Mouse (Mus musculus) erythroid progenitor cell, adult 5-6 weeks (primary cell): Measurements from ENCODE around the gene Olfr449. TPM values are rescaled to one million over a fixed set of nuclear protein-coding genes. Genes with fewer than 3 reads are reported as not detected.

Experiments used
- ATAC-seq: replicated peaks from 2 replicates; pipeline ENCODE4 v1.8.0; 2016; ENCODE audit warnings: moderate number of reproducible peaks, mild to moderate bottlenecking, moderate TSS enrichment, inconsistent platforms; ENCODE audit not compliant: poor library complexity, low FRiP score, severe bottlenecking
- total RNA-seq, 2 experiments: library from RNA; stranded (forward) in 1 of 2; stranded (reverse) in 1 of 2; fragments of 150-400 nt in 1 of 2; fragments of 186-747, 209-891 nt in 1 of 2; gene quantifications; 2 replicates each; pipeline versions ENCODE4 v1.2.3 to v1.2.4; 2015 to 2017; ENCODE audit warnings: low replicate concordance in 2 of 2

Olfr449 gene
- total RNA-seq (2015; ENCODE audit: low replicate concordance) (not detected in 2 replicates), total RNA-seq (2017; ENCODE audit: low replicate concordance) (not detected in 2 replicates)

- ATAC-seq, result no peak
Observed at GRCm38 (mm10) chr6:42834084-42834483, at the start of gene Olfr449. TSS of gene Olfr449 (plus strand) at chr6:42834384.

- no peak for ATAC-seq
Observed at GRCm38 (mm10) chr6:42784793-42785192, 49.4 kb upstream of the Olfr449 start, which contains the start of gene Olfr452. TSS of gene Olfr452 (plus strand) at chr6:42785093.

- ATAC-seq, result no peak
Observed at GRCm38 (mm10) chr6:42790247-42790948, 43.8 kb upstream of the Olfr449 start.

GRCm38 (mm10) chr6:42790949-42791556 is 43.1 kb upstream of the Olfr449 start:
- no peak for ATAC-seq

GRCm38 (mm10) chr6:42794982-42795381 is 39.2 kb upstream of the Olfr449 start:
- no peak for ATAC-seq

- no peak for ATAC-seq
Observed at GRCm38 (mm10) chr6:42811639-42812038, 22.5 kb upstream of the Olfr449 start, which contains the start of gene Olfr450. TSS of gene Olfr450 (plus strand) at chr6:42811939.

- 0 out of 2 replicates have a peak, but pooled peaks have one; percentile 46 for ATAC-seq
Observed at GRCm38 (mm10) chr6:42860222-42860819, 26.1 kb downstream of the Olfr449 start.

- ATAC-seq, result no peak
Observed at GRCm38 (mm10) chr6:42869695-42870094, 35.5 kb downstream of the Olfr449 start.

GRCm38 (mm10) chr6:42876323-42876722 is 42.1 kb downstream of the Olfr449 start:
- ATAC-seq, result no peak

Other genes starting within 250 kb of the Olfr449 start
- not detected in 2 replicates for gene Tcaf3, start 236.7 kb upstream of the Olfr449 start, total RNA-seq (2015; ENCODE audit: low replicate concordance)
- not detected in 2 replicates for gene Tcaf3, start 236.7 kb upstream of the Olfr449 start, total RNA-seq (2017; ENCODE audit: low replicate concordance)
- gene Tcaf2, start 189.1 kb upstream of the Olfr449 start, total RNA-seq (2015; ENCODE audit: low replicate concordance), result not detected in 2 replicates
- gene Tcaf2, start 189.1 kb upstream of the Olfr449 start, total RNA-seq (2017; ENCODE audit: low replicate concordance), result not detected in 2 replicates
- not detected in 2 replicates for gene Tcaf1, start 124.3 kb upstream of the Olfr449 start, total RNA-seq (2015; ENCODE audit: low replicate concordance)
- not detected in 2 replicates for gene Tcaf1, start 124.3 kb upstream of the Olfr449 start, total RNA-seq (2017; ENCODE audit: low replicate concordance)
- not detected in 2 replicates for gene Olfr453, start 95.0 kb upstream of the Olfr449 start, total RNA-seq (2015; ENCODE audit: low replicate concordance)
- gene Olfr453, start 95.0 kb upstream of the Olfr449 start, total RNA-seq (2017; ENCODE audit: low replicate concordance), result not detected in 2 replicates
- gene Olfr38, start 78.0 kb upstream of the Olfr449 start, total RNA-seq (2015; ENCODE audit: low replicate concordance), result not detected in 2 replicates
- gene Olfr38, start 78.0 kb upstream of the Olfr449 start, total RNA-seq (2017; ENCODE audit: low replicate concordance), result not detected in 2 replicates
- gene Olfr452, start 49.3 kb upstream of the Olfr449 start, total RNA-seq (2015; ENCODE audit: low replicate concordance), result not detected in 2 replicates
- gene Olfr452, start 49.3 kb upstream of the Olfr449 start, total RNA-seq (2017; ENCODE audit: low replicate concordance), result not detected in 2 replicates
- not detected in 2 replicates for gene Olfr450, start 22.4 kb upstream of the Olfr449 start, total RNA-seq (2015; ENCODE audit: low replicate concordance)
- gene Olfr450, start 22.4 kb upstream of the Olfr449 start, total RNA-seq (2017; ENCODE audit: low replicate concordance), result not detected in 2 replicates
- not detected in 2 replicates for gene Olfr448, start 56.1 kb downstream of the Olfr449 start, total RNA-seq (2015; ENCODE audit: low replicate concordance)
- gene Olfr448, start 56.1 kb downstream of the Olfr449 start, total RNA-seq (2017; ENCODE audit: low replicate concordance), result not detected in 2 replicates
- gene Olfr447, start 74.5 kb downstream of the Olfr449 start, total RNA-seq (2015; ENCODE audit: low replicate concordance), result not detected in 2 replicates
- gene Olfr447, start 74.5 kb downstream of the Olfr449 start, total RNA-seq (2017; ENCODE audit: low replicate concordance), result not detected in 2 replicates
- gene Olfr446, start 87.0 kb downstream of the Olfr449 start, total RNA-seq (2015; ENCODE audit: low replicate concordance), result not detected in 2 replicates
- gene Olfr446, start 87.0 kb downstream of the Olfr449 start, total RNA-seq (2017; ENCODE audit: low replicate concordance), result not detected in 2 replicates
- gene Olfr444, start 114.7 kb downstream of the Olfr449 start, total RNA-seq (2015; ENCODE audit: low replicate concordance), result not detected in 2 replicates
- gene Olfr444, start 114.7 kb downstream of the Olfr449 start, total RNA-seq (2017; ENCODE audit: low replicate concordance), result not detected in 2 replicates